Mouse (Mus musculus): ENCODE results near the gene Vps8. TPM values are rescaled to one million over a fixed set of nuclear protein-coding genes. Genes with fewer than 3 reads are reported as not detected.

Vps8 gene
- polyA plus RNA-seq, 1 experiment, result 9.1 TPM

GRCm38 (mm10) chr16:21376949-21377604 is 45.8 kb upstream of the Vps8 start:
- Histone ChIP-seq H3ac (ENCODE audit: control insufficient read depth, insufficient read length, low read depth) (no peak overlapping the region), H3K36me3 (ENCODE audit: control insufficient read depth, insufficient read depth) (no peaks in the 10 kb centered on the region), H3K79me3 (ENCODE audit: low read depth) (no peaks in the 10 kb centered on the region), H3K27me3 (ENCODE audit: control insufficient read depth, insufficient read depth, insufficient read length) (no peaks in the 10 kb centered on the region), H3K79me2 (ENCODE audit: control insufficient read depth, insufficient read depth) (no peaks in the 10 kb centered on the region), H3K4me3 (ENCODE audit: insufficient read depth, poor library complexity, severe bottlenecking) (no peak overlapping the region)
- TF ChIP-seq FOSL1 (IDR thresholded peaks at IDR 0.05; ENCODE audit: insufficient read depth, low read length, poor library complexity, severe bottlenecking), result no peak
- TF ChIP-seq USF1 (IDR thresholded peaks at IDR 0.05; ENCODE audit: low read depth), result no peak
- TF ChIP-seq MYOD1 (IDR thresholded peaks at IDR 0.05; ENCODE audit: control insufficient read depth, insufficient read length, low read depth), result no peak
- TF ChIP-seq CTCF (IDR thresholded peaks at IDR 0.05; ENCODE audit: control insufficient read depth, insufficient read depth, insufficient read length), result no peak
- TF ChIP-seq MAX (IDR thresholded peaks at IDR 0.05), result no peak
- TF ChIP-seq CEBPB (IDR thresholded peaks at IDR 0.05; ENCODE audit: low read depth), result no peak
- TF ChIP-seq MYOG (IDR thresholded peaks at IDR 0.05; ENCODE audit: control insufficient read depth, extremely low read depth, insufficient read length), result no peak

- Histone ChIP-seq H3K79me2 (ENCODE audit: control insufficient read depth, insufficient read depth) (no peaks in the 10 kb centered on the region), H3K4me3 (ENCODE audit: insufficient read depth, poor library complexity, severe bottlenecking) (no peak overlapping the region), H3K36me3 (ENCODE audit: control insufficient read depth, insufficient read depth) (no peaks in the 10 kb centered on the region), H3K27me3 (ENCODE audit: control insufficient read depth, insufficient read depth, insufficient read length) (no peaks in the 10 kb centered on the region), H3ac (ENCODE audit: control insufficient read depth, insufficient read length, low read depth) (no peak overlapping the region), H3K79me3 (ENCODE audit: low read depth) (no peaks in the 10 kb centered on the region)
- TF ChIP-seq USF1 (IDR thresholded peaks at IDR 0.05; ENCODE audit: low read depth) (no peak), MAX (IDR thresholded peaks at IDR 0.05) (no peak), FOSL1 (IDR thresholded peaks at IDR 0.05; ENCODE audit: insufficient read depth, low read length, poor library complexity, severe bottlenecking) (no peak), CTCF (IDR thresholded peaks at IDR 0.05; ENCODE audit: control insufficient read depth, insufficient read depth, insufficient read length) (no peak), MYOG (IDR thresholded peaks at IDR 0.05; ENCODE audit: control insufficient read depth, extremely low read depth, insufficient read length) (no peak), CEBPB (IDR thresholded peaks at IDR 0.05; ENCODE audit: low read depth) (no peak), MYOD1 (IDR thresholded peaks at IDR 0.05; ENCODE audit: control insufficient read depth, insufficient read length, low read depth) (no peak)
These were observed 45.3 kb upstream of the Vps8 start for GRCm38 (mm10) chr16:21377605-21377968.

GRCm38 (mm10) chr16:21381469-21381868 is 41.4 kb upstream of the Vps8 start:
- TF ChIP-seq MYOD1 (IDR thresholded peaks at IDR 0.05; ENCODE audit: control insufficient read depth, insufficient read length, low read depth) (no peak), USF1 (IDR thresholded peaks at IDR 0.05; ENCODE audit: low read depth) (no peak), MAX (IDR thresholded peaks at IDR 0.05) (no peak), CEBPB (IDR thresholded peaks at IDR 0.05; ENCODE audit: low read depth) (no peak), MYOG (IDR thresholded peaks at IDR 0.05; ENCODE audit: control insufficient read depth, extremely low read depth, insufficient read length) (no peak), CTCF (IDR thresholded peaks at IDR 0.05; ENCODE audit: control insufficient read depth, insufficient read depth, insufficient read length) (no peak), FOSL1 (IDR thresholded peaks at IDR 0.05; ENCODE audit: insufficient read depth, low read length, poor library complexity, severe bottlenecking) (no peak)
- H3K4me3 ChIP-seq (ENCODE audit: insufficient read depth, poor library complexity, severe bottlenecking), result no peak overlapping the region
- H3K79me2 ChIP-seq (ENCODE audit: control insufficient read depth, insufficient read depth), result no peaks in the 10 kb centered on the region
- H3K27me3 ChIP-seq (ENCODE audit: control insufficient read depth, insufficient read depth, insufficient read length), result no peaks in the 10 kb centered on the region
- no peaks in the 10 kb centered on the region for H3K79me3 ChIP-seq (ENCODE audit: low read depth)
- no peak overlapping the region for H3ac ChIP-seq (ENCODE audit: control insufficient read depth, insufficient read length, low read depth)
- no peaks in the 10 kb centered on the region for H3K36me3 ChIP-seq (ENCODE audit: control insufficient read depth, insufficient read depth)

GRCm38 (mm10) chr16:21382152-21382911 is 40.6 kb upstream of the Vps8 start:
- TF ChIP-seq MYOD1 (IDR thresholded peaks at IDR 0.05; ENCODE audit: control insufficient read depth, insufficient read length, low read depth) (no peak), MYOG (IDR thresholded peaks at IDR 0.05; ENCODE audit: control insufficient read depth, extremely low read depth, insufficient read length) (no peak), FOSL1 (IDR thresholded peaks at IDR 0.05; ENCODE audit: insufficient read depth, low read length, poor library complexity, severe bottlenecking) (no peak), MAX (IDR thresholded peaks at IDR 0.05) (no peak), CTCF (IDR thresholded peaks at IDR 0.05; ENCODE audit: control insufficient read depth, insufficient read depth, insufficient read length) (no peak)
- Histone ChIP-seq H3K79me2 (ENCODE audit: control insufficient read depth, insufficient read depth) (no peaks in the 10 kb centered on the region), H3K4me3 (ENCODE audit: insufficient read depth, poor library complexity, severe bottlenecking) (no peak overlapping the region), H3ac (ENCODE audit: control insufficient read depth, insufficient read length, low read depth) (no peak overlapping the region), H3K79me3 (ENCODE audit: low read depth) (no peaks in the 10 kb centered on the region), H3K27me3 (ENCODE audit: control insufficient read depth, insufficient read depth, insufficient read length) (no peaks in the 10 kb centered on the region), H3K36me3 (ENCODE audit: control insufficient read depth, insufficient read depth) (no peaks in the 10 kb centered on the region)

- Histone ChIP-seq H3K79me3 (ENCODE audit: low read depth) (no peaks in the 10 kb centered on the region), H3K4me3 (ENCODE audit: insufficient read depth, poor library complexity, severe bottlenecking) (no peak overlapping the region)
- no peak for TF ChIP-seq MAX (IDR thresholded peaks at IDR 0.05)
- TF ChIP-seq CEBPB (IDR thresholded peaks at IDR 0.05; ENCODE audit: low read depth), result no peak
- no peak for TF ChIP-seq MYOD1 (IDR thresholded peaks at IDR 0.05; ENCODE audit: control insufficient read depth, insufficient read length, low read depth)
- no peak for TF ChIP-seq USF1 (IDR thresholded peaks at IDR 0.05; ENCODE audit: low read depth)
- no peak for TF ChIP-seq FOSL1 (IDR thresholded peaks at IDR 0.05; ENCODE audit: insufficient read depth, low read length, poor library complexity, severe bottlenecking)
- no peak for TF ChIP-seq MYOG (IDR thresholded peaks at IDR 0.05; ENCODE audit: control insufficient read depth, extremely low read depth, insufficient read length)
- TF ChIP-seq CTCF (IDR thresholded peaks at IDR 0.05; ENCODE audit: control insufficient read depth, insufficient read depth, insufficient read length), result no peak
These were observed 36.7 kb upstream of the Vps8 start for GRCm38 (mm10) chr16:21385926-21386881.

More at GRCm38 (mm10) chr16:21385926-21386881, 36.7 kb upstream of the Vps8 start:
- no peaks in the 10 kb centered on the region for H3K36me3 ChIP-seq (ENCODE audit: control insufficient read depth, insufficient read depth)
- no peaks in the 10 kb centered on the region for H3K27me3 ChIP-seq (ENCODE audit: control insufficient read depth, insufficient read depth, insufficient read length)
- H3ac ChIP-seq (ENCODE audit: control insufficient read depth, insufficient read length, low read depth), result no peak overlapping the region
- no peaks in the 10 kb centered on the region for H3K79me2 ChIP-seq (ENCODE audit: control insufficient read depth, insufficient read depth)

All from C2C12 (cell line).